Mouse (Mus musculus): ENCODE data around the gene Aaed1. TPM values are rescaled to one million over a fixed set of nuclear protein-coding genes. Genes with fewer than 3 reads are reported as not detected.

The Aaed1 gene
- polyA plus RNA-seq, 1 experiment from 2014 or later = 60.9 TPM

- no peaks in the 10 kb centered on the region for H3K27me3 ChIP-seq (ENCODE audit: control insufficient read depth, insufficient read depth, low read depth, low read length)
- peak overlapping the region; percentile 84 for H3K9ac ChIP-seq (ENCODE audit: low read length)
- H3K4me2 ChIP-seq (ENCODE audit: low read depth, low read length) = peak overlapping the region; percentile 95
- no peaks in the 10 kb centered on the region for H3K36me3 ChIP-seq (ENCODE audit: control insufficient read depth, insufficient read depth, low read length)
- H3K27ac ChIP-seq (ENCODE audit: low read length) = peak overlapping the region; percentile 30; the same call in 1 of the 2 replicates
- peak; percentile 90 for ATAC-seq (ENCODE audit: low read depth)
- no peaks in the 10 kb centered on the region for H3K9me3 ChIP-seq (ENCODE audit: control insufficient read depth, low read length)
- 7% methylated on average over 22 of the region's 22 CpGs for WGBS
- peak overlapping the region; percentile 72 for H3K4me3 ChIP-seq (ENCODE audit: low read length)
- peaks cover 4% of the 10 kb centered on the region; the same call in 1 of the 2 replicates for H3K4me1 ChIP-seq (replicated peaks; ENCODE audit: control insufficient read depth, insufficient read depth, low read length)
Measured at GRCm38 (mm10) chr13:64248775-64249524, 63.6 kb downstream of the Aaed1 start.

GRCm38 (mm10) chr13:64248161-64248774, 64.2 kb downstream of the Aaed1 start:
- Histone ChIP-seq H3K36me3 (ENCODE audit: control insufficient read depth, insufficient read depth, low read length) (no peaks in the 10 kb centered on the region), H3K4me2 (ENCODE audit: low read depth, low read length) (peak overlapping the region; percentile 95), H3K4me1 (replicated peaks; ENCODE audit: control insufficient read depth, insufficient read depth, low read length) (peaks cover 4% of the 10 kb centered on the region; the same call in 1 of the 2 replicates), H3K9me3 (ENCODE audit: control insufficient read depth, low read length) (no peaks in the 10 kb centered on the region), H3K27ac (ENCODE audit: low read length) (peak overlapping the region; percentile 30; the same call in 1 of the 2 replicates), H3K4me3 (ENCODE audit: low read length) (peak overlapping the region; percentile 72), H3K27me3 (ENCODE audit: control insufficient read depth, insufficient read depth, low read depth, low read length) (no peaks in the 10 kb centered on the region), H3K9ac (ENCODE audit: low read length) (peak overlapping the region; percentile 84)
- ATAC-seq (ENCODE audit: low read depth) = peak; percentile 92
- WGBS = under 1% methylated on average over 24 of the region's 24 CpGs

GRCm38 (mm10) chr13:64246106-64246505, 66.4 kb downstream of the Aaed1 start:
- no peak overlapping the region for H3K4me3 ChIP-seq (ENCODE audit: low read length)

DNA sequence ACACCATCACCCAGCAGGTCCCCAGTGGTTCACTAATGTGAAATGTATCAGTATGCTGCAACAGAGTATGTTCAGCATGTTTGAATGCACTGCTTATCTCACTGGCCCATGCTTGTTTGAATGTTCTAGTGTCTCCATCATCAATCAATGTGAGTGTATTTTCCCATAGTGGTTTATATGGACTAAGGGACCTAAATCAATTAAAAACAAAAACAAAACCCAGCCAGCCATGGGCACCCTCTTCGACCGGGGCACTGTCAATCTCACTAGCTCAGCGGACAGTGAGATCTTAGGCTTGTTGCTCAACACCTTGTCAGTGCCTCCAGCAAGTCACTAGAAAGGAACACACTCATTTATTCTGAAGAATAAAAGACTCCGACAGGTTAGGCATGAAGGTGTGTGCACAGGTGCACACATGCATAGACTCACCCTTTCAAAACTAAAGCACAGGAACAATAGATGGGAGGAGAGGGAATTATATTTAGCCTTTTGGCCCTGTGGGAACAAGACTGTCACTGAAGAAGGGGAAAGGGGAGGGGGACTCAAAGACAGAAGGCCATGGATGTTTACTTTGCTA, 67.7 kb downstream of the Aaed1 start:
- WGBS = 66% methylated on average over 4 of the region's 4 CpGs

More at GRCm38 (mm10) chr13:64246106-64246505, 66.4 kb downstream of the Aaed1 start:
- no peaks in the 10 kb centered on the region for H3K9me3 ChIP-seq (ENCODE audit: control insufficient read depth, low read length)
- 71% methylated on average over 12 of the region's 12 CpGs for WGBS
- no peak for ATAC-seq (ENCODE audit: low read depth)
- peaks cover 4% of the 10 kb centered on the region; the same call in 1 of the 2 replicates for H3K4me1 ChIP-seq (replicated peaks; ENCODE audit: control insufficient read depth, insufficient read depth, low read length)
- H3K27ac ChIP-seq (ENCODE audit: low read length) = no peak overlapping the region
- H3K9ac ChIP-seq (ENCODE audit: low read length) = no peak overlapping the region
- H3K36me3 ChIP-seq (ENCODE audit: control insufficient read depth, insufficient read depth, low read length) = no peaks in the 10 kb centered on the region
- no peaks in the 10 kb centered on the region for H3K27me3 ChIP-seq (ENCODE audit: control insufficient read depth, insufficient read depth, low read depth, low read length)
- no peak overlapping the region for H3K4me2 ChIP-seq (ENCODE audit: low read depth, low read length)

DNA sequence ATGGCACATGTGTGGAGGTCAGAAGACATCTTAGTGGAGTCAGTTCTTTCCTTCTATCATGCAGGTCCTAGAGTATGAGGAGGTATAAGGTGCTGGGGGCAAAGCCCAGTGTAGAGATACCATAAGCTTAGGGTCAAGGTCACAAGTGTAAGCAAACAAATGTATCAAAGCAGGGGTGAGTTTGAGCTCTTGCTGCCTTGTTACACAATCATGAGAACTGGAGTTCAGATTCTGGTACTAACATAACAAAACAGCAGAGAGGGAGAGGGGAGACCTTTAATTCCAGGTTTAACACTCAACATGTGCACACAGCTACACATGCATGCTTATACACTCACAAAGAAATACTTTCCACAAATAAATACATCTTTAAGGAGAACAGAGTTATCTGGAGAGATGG, 69.8 kb downstream of the Aaed1 start:
- Histone ChIP-seq H3K27me3 (ENCODE audit: control insufficient read depth, insufficient read depth, low read depth, low read length) (no peaks in the 10 kb centered on the region), H3K9me3 (ENCODE audit: control insufficient read depth, low read length) (no peaks in the 10 kb centered on the region), H3K9ac (ENCODE audit: low read length) (no peak overlapping the region), H3K36me3 (ENCODE audit: control insufficient read depth, insufficient read depth, low read length) (no peaks in the 10 kb centered on the region), H3K27ac (ENCODE audit: low read length) (no peak overlapping the region), H3K4me2 (ENCODE audit: low read depth, low read length) (no peak overlapping the region), H3K4me1 (replicated peaks; ENCODE audit: control insufficient read depth, insufficient read depth, low read length) (no peaks in the 10 kb centered on the region), H3K4me3 (ENCODE audit: low read length) (no peak overlapping the region)
- ATAC-seq (ENCODE audit: low read depth) = no peak

More for the DNA sequence above, 67.7 kb downstream of the Aaed1 start:
- H3K4me2 ChIP-seq (ENCODE audit: low read depth, low read length) = no peak overlapping the region
- H3K27ac ChIP-seq (ENCODE audit: low read length) = no peak overlapping the region
- H3K9ac ChIP-seq (ENCODE audit: low read length) = no peak overlapping the region
- H3K36me3 ChIP-seq (ENCODE audit: control insufficient read depth, insufficient read depth, low read length) = no peaks in the 10 kb centered on the region
- H3K4me3 ChIP-seq (ENCODE audit: low read length) = no peak overlapping the region
- no peaks in the 10 kb centered on the region for H3K9me3 ChIP-seq (ENCODE audit: control insufficient read depth, low read length)
- H3K27me3 ChIP-seq (ENCODE audit: control insufficient read depth, insufficient read depth, low read depth, low read length) = no peaks in the 10 kb centered on the region
- peaks cover 4% of the 10 kb centered on the region; the same call in 1 of the 2 replicates for H3K4me1 ChIP-seq (replicated peaks; ENCODE audit: control insufficient read depth, insufficient read depth, low read length)
- no peak for ATAC-seq (ENCODE audit: low read depth)

- no peaks in the 10 kb centered on the region for H3K27me3 ChIP-seq (ENCODE audit: control insufficient read depth, insufficient read depth, low read depth, low read length)
- no peak overlapping the region for H3K27ac ChIP-seq (ENCODE audit: low read length)
- H3K4me3 ChIP-seq (ENCODE audit: low read length) = no peak overlapping the region
- H3K9me3 ChIP-seq (ENCODE audit: control insufficient read depth, low read length) = no peaks in the 10 kb centered on the region
- no peak overlapping the region for H3K9ac ChIP-seq (ENCODE audit: low read length)
- no peak for ATAC-seq (ENCODE audit: low read depth)
- H3K4me1 ChIP-seq (replicated peaks; ENCODE audit: control insufficient read depth, insufficient read depth, low read length) = no peaks in the 10 kb centered on the region
- no peaks in the 10 kb centered on the region for H3K36me3 ChIP-seq (ENCODE audit: control insufficient read depth, insufficient read depth, low read length)
- H3K4me2 ChIP-seq (ENCODE audit: low read depth, low read length) = no peak overlapping the region
- 73% methylated on average over 7 of the region's 7 CpGs for WGBS
Measured at GRCm38 (mm10) chr13:64240626-64241025, 71.9 kb downstream of the Aaed1 start.

DNA sequence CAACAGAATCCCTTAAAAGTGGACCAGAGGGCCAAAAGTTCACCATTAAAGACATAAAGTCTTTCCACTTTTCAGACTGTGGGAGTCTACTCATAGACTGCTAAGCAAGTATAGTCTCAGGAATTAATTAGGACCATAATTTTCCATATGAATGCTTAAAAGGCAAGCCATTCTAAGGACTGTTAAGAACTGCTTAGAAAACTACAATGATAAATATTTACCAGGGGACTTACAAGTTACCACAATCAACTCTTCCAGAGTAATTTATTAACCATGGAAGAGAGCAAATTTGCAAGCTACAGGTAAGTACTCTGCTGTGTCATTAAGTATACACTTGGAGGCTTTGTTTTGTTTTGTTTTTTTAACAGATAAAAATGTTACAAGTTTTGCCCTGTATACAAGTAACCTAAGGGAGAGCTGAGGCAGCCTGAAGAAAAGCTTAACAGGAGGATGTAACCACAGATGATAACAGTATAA, 74.8 kb downstream of the Aaed1 start:
- Histone ChIP-seq H3K36me3 (ENCODE audit: control insufficient read depth, insufficient read depth, low read length) (no peaks in the 10 kb centered on the region), H3K27me3 (ENCODE audit: control insufficient read depth, insufficient read depth, low read depth, low read length) (no peaks in the 10 kb centered on the region), H3K4me1 (replicated peaks; ENCODE audit: control insufficient read depth, insufficient read depth, low read length) (no peaks in the 10 kb centered on the region), H3K4me3 (ENCODE audit: low read length) (no peak overlapping the region), H3K9ac (ENCODE audit: low read length) (no peak overlapping the region), H3K27ac (ENCODE audit: low read length) (no peak overlapping the region), H3K4me2 (ENCODE audit: low read depth, low read length) (no peak overlapping the region), H3K9me3 (ENCODE audit: control insufficient read depth, low read length) (no peaks in the 10 kb centered on the region)
- ATAC-seq (ENCODE audit: low read depth) = no peak

DNA sequence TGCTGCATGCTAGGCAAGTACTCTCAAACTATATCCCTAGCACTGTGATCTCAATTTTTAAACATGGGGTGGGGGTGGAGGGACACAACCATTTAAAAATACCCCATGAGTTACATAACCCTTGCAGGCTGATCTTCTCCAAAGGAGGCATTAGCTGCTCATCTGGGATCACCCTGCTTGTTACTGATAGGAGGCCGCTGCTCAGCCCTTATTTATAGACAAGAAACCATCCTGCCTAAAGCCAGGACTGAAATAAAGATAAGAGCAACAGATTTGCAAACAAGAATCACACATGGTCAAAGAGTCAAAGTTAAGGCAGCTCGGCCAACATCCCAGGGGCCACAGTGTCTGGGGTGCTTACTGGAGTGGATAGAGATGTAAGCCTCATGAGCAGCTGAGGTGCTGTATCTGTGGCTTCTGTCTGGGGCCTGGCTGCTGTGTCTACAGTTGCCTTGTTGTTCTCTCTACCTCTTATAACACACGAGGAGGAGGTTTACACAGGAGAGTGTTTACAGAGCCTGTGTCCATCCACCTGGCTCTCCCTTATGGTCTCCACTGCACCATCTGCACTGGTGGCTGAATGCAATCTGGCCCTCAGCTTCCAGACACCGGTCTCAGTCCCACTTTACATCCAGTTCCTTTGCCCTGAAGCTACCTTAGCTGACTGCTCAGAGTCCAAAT, 75.4 kb downstream of the Aaed1 start:
- no peaks in the 10 kb centered on the region for H3K9me3 ChIP-seq (ENCODE audit: control insufficient read depth, low read length)
- H3K36me3 ChIP-seq (ENCODE audit: control insufficient read depth, insufficient read depth, low read length) = no peaks in the 10 kb centered on the region
- H3K27ac ChIP-seq (ENCODE audit: low read length) = no peak overlapping the region
- no peaks in the 10 kb centered on the region for H3K4me1 ChIP-seq (replicated peaks; ENCODE audit: control insufficient read depth, insufficient read depth, low read length)
- no peak for ATAC-seq (ENCODE audit: low read depth)
- 45% methylated on average over 4 of the region's 4 CpGs for WGBS
- no peaks in the 10 kb centered on the region for H3K27me3 ChIP-seq (ENCODE audit: control insufficient read depth, insufficient read depth, low read depth, low read length)
- H3K4me3 ChIP-seq (ENCODE audit: low read length) = no peak overlapping the region
- no peak overlapping the region for H3K9ac ChIP-seq (ENCODE audit: low read length)
- H3K4me2 ChIP-seq (ENCODE audit: low read depth, low read length) = no peak overlapping the region

GRCm38 (mm10) chr13:64235777-64236176, 76.7 kb downstream of the Aaed1 start:
- Histone ChIP-seq H3K27me3 (ENCODE audit: control insufficient read depth, insufficient read depth, low read depth, low read length) (no peaks in the 10 kb centered on the region), H3K4me3 (ENCODE audit: low read length) (no peak overlapping the region), H3K36me3 (ENCODE audit: control insufficient read depth, insufficient read depth, low read length) (no peaks in the 10 kb centered on the region), H3K9me3 (ENCODE audit: control insufficient read depth, low read length) (no peaks in the 10 kb centered on the region), H3K27ac (ENCODE audit: low read length) (no peak overlapping the region), H3K9ac (ENCODE audit: low read length) (no peak overlapping the region), H3K4me1 (replicated peaks; ENCODE audit: control insufficient read depth, insufficient read depth, low read length) (no peaks in the 10 kb centered on the region), H3K4me2 (ENCODE audit: low read depth, low read length) (no peak overlapping the region)
- 68% methylated on average over 3 of the region's 3 CpGs for WGBS
- no peak for ATAC-seq (ENCODE audit: low read depth)

Data from lung, embryonic 16.5 days (tissue).